Comparison of ENCODE assay signal across 8 mouse cellular contexts in the genomic region with DNA sequence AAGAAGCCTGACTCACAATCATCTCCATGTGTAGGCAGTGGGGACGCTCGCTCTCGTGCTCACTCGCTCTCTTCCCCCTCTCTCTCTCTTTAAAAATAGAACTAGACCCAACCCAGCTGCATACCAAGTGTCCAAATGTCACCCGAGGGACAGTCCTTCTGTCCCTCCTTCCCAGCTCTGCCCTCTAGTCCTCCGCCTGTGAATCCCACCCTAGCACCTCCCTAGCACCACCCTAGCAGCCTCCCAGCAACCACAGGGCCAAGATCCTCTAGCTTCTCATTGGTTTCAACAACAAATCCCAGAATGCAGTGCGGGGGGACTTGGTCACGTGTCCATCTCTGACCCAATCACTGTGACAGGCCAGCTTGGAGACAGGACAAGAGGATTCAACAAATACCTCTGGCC. TPM values are rescaled to one million over a fixed set of nuclear protein-coding genes. Genes with fewer than 3 reads are reported as not detected.
DNase-seq lines count a peak whose midpoint lies in the region; ATAC-seq lines count a peak whose summit lies in the region.

No protein-coding gene starts in this region.

- no peak for ATAC-seq in liver, embryonic 11.5 days (replicated peaks; ENCODE audit: low FRiP score)
- ATAC-seq in heart, embryonic 12.5 days (ENCODE audit: insufficient number of reproducible peaks, low FRiP score), result no peak; the same call in 1 of the 2 replicates
- no peak for ATAC-seq in forebrain, embryonic 14.5 days
- no peak for ATAC-seq in hindbrain, embryonic 12.5 days (ENCODE audit: low FRiP score)

- H3K9ac ChIP-seq in liver, embryonic 11.5 days (ENCODE audit: low read depth, low read length), result no peak overlapping the region
- no peak overlapping the region for H3K9ac ChIP-seq in heart, embryonic 12.5 days
- no peak overlapping the region for H3K9ac ChIP-seq in forebrain, embryonic 14.5 days (ENCODE audit: low read length)
- H3K9ac ChIP-seq in hindbrain, embryonic 12.5 days, result no peak overlapping the region

- H3K9me3 ChIP-seq in liver, embryonic 11.5 days (ENCODE audit: control insufficient read depth, low read length), result no peaks in the 10 kb centered on the region
- H3K9me3 ChIP-seq in heart, embryonic 12.5 days (replicated peaks), result no peaks in the 10 kb centered on the region
- H3K9me3 ChIP-seq in forebrain, embryonic 14.5 days (replicated peaks; ENCODE audit: control insufficient read depth, low read length), result no peaks in the 10 kb centered on the region
- H3K9me3 ChIP-seq in hindbrain, embryonic 12.5 days (replicated peaks), result no peaks in the 10 kb centered on the region

- H3K27ac ChIP-seq in liver, embryonic 11.5 days (ENCODE audit: low read depth, low read length), result no peak overlapping the region
- peak overlapping the region; percentile 40; the same call in 1 of the 2 replicates for H3K27ac ChIP-seq in heart, embryonic 12.5 days (ENCODE audit: poor library complexity, severe bottlenecking)
- H3K27ac ChIP-seq in forebrain, embryonic 14.5 days (ENCODE audit: low read depth, low read length), result no peak overlapping the region
- no peak overlapping the region for H3K27ac ChIP-seq in hindbrain, embryonic 12.5 days

- H3K4me2 ChIP-seq in liver, embryonic 11.5 days, result no peak overlapping the region
- peak overlapping the region; percentile 26; the same call in 1 of the 2 replicates for H3K4me2 ChIP-seq in heart, embryonic 12.5 days
- H3K4me2 ChIP-seq in forebrain, embryonic 14.5 days (ENCODE audit: low read length), result no peak overlapping the region
- H3K4me2 ChIP-seq in hindbrain, embryonic 12.5 days (replicated peaks), result no peak overlapping the region

- 0 out of 2 replicates have a peak, but pooled peaks cover 3% of the 10 kb centered on the region for H3K4me1 ChIP-seq in liver, embryonic 11.5 days (replicated peaks; ENCODE audit: control insufficient read depth, insufficient read depth, low read length)
- H3K4me1 ChIP-seq in heart, embryonic 12.5 days (replicated peaks), result peaks cover 22% of the 10 kb centered on the region
- peaks cover 3% of the 10 kb centered on the region; the same call in 1 of the 2 replicates for H3K4me1 ChIP-seq in forebrain, embryonic 14.5 days (ENCODE audit: control insufficient read depth, insufficient read depth, low read length)
- peaks cover 8% of the 10 kb centered on the region; the same call in 1 of the 2 replicates for H3K4me1 ChIP-seq in hindbrain, embryonic 12.5 days

- H3K4me3 ChIP-seq in liver, embryonic 11.5 days (ENCODE audit: low read depth, low read length), result no peak overlapping the region
- peak overlapping the region; percentile 4; the same call in 1 of the 2 replicates for H3K4me3 ChIP-seq in heart, embryonic 12.5 days
- H3K4me3 ChIP-seq in forebrain, embryonic 14.5 days (ENCODE audit: low read depth, low read length), result no peak overlapping the region
- H3K4me3 ChIP-seq in hindbrain, embryonic 12.5 days, result no peak overlapping the region

- H3K36me3 ChIP-seq in liver, embryonic 11.5 days (ENCODE audit: control insufficient read depth, insufficient read depth, low read length), result no peaks in the 10 kb centered on the region
- H3K36me3 ChIP-seq in heart, embryonic 12.5 days, result no peaks in the 10 kb centered on the region
- no peaks in the 10 kb centered on the region for H3K36me3 ChIP-seq in forebrain, embryonic 14.5 days (ENCODE audit: control insufficient read depth, insufficient read depth, low read length)
- no peaks in the 10 kb centered on the region for H3K36me3 ChIP-seq in hindbrain, embryonic 12.5 days

- 79% methylated on average over 8 of the region's 8 CpGs for WGBS in liver, embryonic 11.5 days
- 42% methylated on average over 8 of the region's 8 CpGs for WGBS in heart, embryonic 12.5 days
- 81% methylated on average over 8 of the region's 8 CpGs for WGBS in forebrain, embryonic 14.5 days
- 74% methylated on average over 8 of the region's 8 CpGs for WGBS in hindbrain, embryonic 12.5 days

- peak; percentile 13 for DNase-seq in liver
- no peak for DNase-seq in liver, embryonic 11.5 days (ENCODE audit: low spot score)
- peak; percentile 60 for DNase-seq in brain, adult 2 months (ENCODE audit: low read depth, low spot score)
- peak; percentile 38 for DNase-seq in retina, postnatal 1 day
- DNase-seq in forebrain, embryonic 14.5 days (ENCODE audit: low spot score), result no peak
- DNase-seq in Muller cell, postnatal 12 days (ENCODE audit: inconsistent ontology term), result no peak

- no peaks in the 10 kb centered on the region for H3K27me3 ChIP-seq in liver, embryonic 11.5 days (replicated peaks; ENCODE audit: control insufficient read depth, insufficient read depth, low read length)
- H3K27me3 ChIP-seq in heart, embryonic 12.5 days (replicated peaks), result no peaks in the 10 kb centered on the region
- H3K27me3 ChIP-seq in forebrain, embryonic 14.5 days (replicated peaks; ENCODE audit: control insufficient read depth, insufficient read depth, low read length), result no peaks in the 10 kb centered on the region
- no peaks in the 10 kb centered on the region for H3K27me3 ChIP-seq in hindbrain, embryonic 12.5 days

RNA-seq across cellular contexts. Expression of a gene that starts 27.2 kb away (rescaled TPM):
- 8.0 and 11.8 TPM in 2 replicates for polyA plus RNA-seq in liver, embryonic 11.5 days (2014; fragmentation: Nextera tagmentation; extraction: Ambion mirVana)
- 14.9 and 21.1 TPM in 2 replicates for polyA plus RNA-seq in heart, embryonic 12.5 days (2016; fragmentation: Nextera tagmentation; extraction: Ambion mirVana)
- polyA plus RNA-seq in forebrain, embryonic 14.5 days (2014; fragmentation: Nextera tagmentation; extraction: Ambion mirVana), result 10.9 and 12.0 TPM in 2 replicates
- polyA plus RNA-seq in hindbrain, embryonic 12.5 days (2016; fragmentation: Nextera tagmentation; extraction: Ambion mirVana), result 19.3 and 20.2 TPM in 2 replicates

RNA-seq across cellular contexts. Expression of a gene that starts 45.4 kb away (rescaled TPM):
- 22.0 and 23.8 TPM in 2 replicates for polyA plus RNA-seq in liver, embryonic 11.5 days (2014; fragmentation: Nextera tagmentation; extraction: Ambion mirVana)
- 22.6 and 25.6 TPM in 2 replicates for polyA plus RNA-seq in heart, embryonic 12.5 days (2016; fragmentation: Nextera tagmentation; extraction: Ambion mirVana)
- 13.8 and 15.9 TPM in 2 replicates for polyA plus RNA-seq in forebrain, embryonic 14.5 days (2014; fragmentation: Nextera tagmentation; extraction: Ambion mirVana)
- polyA plus RNA-seq in hindbrain, embryonic 12.5 days (2016; fragmentation: Nextera tagmentation; extraction: Ambion mirVana), result 24.2 and 24.3 TPM in 2 replicates

Comparison
In these comparisons a context has a peak if more than half of its experiments do, and no peak if none do; other contexts are left out.
1. DNase-seq: peak in liver (single experiment), brain, adult 2 months (single experiment) and retina, postnatal 1 day (single experiment); none in liver, embryonic 11.5 days (single experiment), forebrain, embryonic 14.5 days (single experiment) and Muller cell, postnatal 12 days (single experiment).